Mouse (Mus musculus) limb, embryonic 11.5 days (tissue): ENCODE data around the gene Ugt1a2. TPM values are rescaled to one million over a fixed set of nuclear protein-coding genes. Genes with fewer than 3 reads are reported as not detected.

Experiments
- ATAC-seq: fragments of 200-750 bp; cut with Nextera tagmentation; 2 replicates; pipeline ENCODE4 v1.8.0; 2017; ENCODE audit warnings: low read depth; ENCODE audit not compliant: insufficient number of reproducible peaks, low FRiP score, low TSS enrichment
- DNase-seq: peaks from one replicate; pipeline ENCODE4 v3.0.0-alpha.2; 2015; ENCODE audit warnings: low spot score
- H3K27ac ChIP-seq: fragments of 300-500 bp; sonication (generic); replicated peaks from 2 replicates; pipeline ENCODE4 v1.5.1; 2014; ENCODE audit warnings: low read depth, mild to moderate bottlenecking, low read length
- H3K27me3 ChIP-seq: fragments of 300-500 bp; sonication (generic); 2 replicates; pipeline ENCODE4 v1.6.1; 2014; ENCODE audit warnings: mild to moderate bottlenecking, low read length, mixed read lengths; ENCODE audit not compliant: control insufficient read depth, insufficient read depth
- H3K36me3 ChIP-seq: fragments of 300-500 bp; sonication (generic); 2 replicates; pipeline ENCODE4 v1.6.1; 2014; ENCODE audit warnings: mild to moderate bottlenecking, low read length, moderate library complexity, mixed read lengths; ENCODE audit not compliant: control insufficient read depth, insufficient read depth
- H3K4me1 ChIP-seq: fragments of 300-500 bp; sonication (generic); 2 replicates; pipeline ENCODE4 v1.6.1; 2014; ENCODE audit warnings: low read length, mixed read lengths; ENCODE audit not compliant: control insufficient read depth, insufficient read depth
- H3K4me2 ChIP-seq: fragments of 300-500 bp; sonication (generic); 2 replicates; pipeline ENCODE4 v1.6.1; 2014; ENCODE audit warnings: low read depth, mild to moderate bottlenecking, moderate library complexity; ENCODE audit not compliant: severe bottlenecking
- H3K4me3 ChIP-seq: fragments of 300-500 bp; sonication (generic); 2 replicates; pipeline ENCODE4 v1.5.1; 2014; ENCODE audit warnings: low read depth, low read length
- H3K9ac ChIP-seq: fragments of 300-500 bp; sonication (generic); 2 replicates; pipeline ENCODE4 v1.6.1; 2014; ENCODE audit warnings: mild to moderate bottlenecking, low read length
- H3K9me3 ChIP-seq: fragments of 300-500 bp; sonication (generic); 2 replicates; pipeline ENCODE4 v1.6.1; 2016; ENCODE audit warnings: low read length; ENCODE audit not compliant: control insufficient read depth
- WGBS: fragments of 180-500 bp; shearing (Covaris S2); extraction: QIAGEN DNeasy Blood & Tissue Kit; methylation state at CpG from one replicate; pipeline ENCODE4 v1.1.7; 2014; 5-methylcytosine and 5-hydroxymethylcytosine counted together
- polyA plus RNA-seq: library from polyadenylated mRNA; unstranded; fragments of >200 nt; fragmentation: Nextera tagmentation; extraction: Ambion mirVana; gene quantifications from 2 replicates; pipeline ENCODE4 v1.2.1, GENCODE M21; 2014

Ugt1a2 gene
- polyA plus RNA-seq, 1 experiment from 2014 or later, result not detected

- Histone ChIP-seq H3K9me3 (peaks cover 59% of the 10 kb centered on the region), H3K4me3 (no peak overlapping the region), H3K4me1 (no peaks in the 10 kb centered on the region), H3K9ac (no peak overlapping the region), H3K4me2 (no peak overlapping the region), H3K27me3 (no peaks in the 10 kb centered on the region), H3K27ac (no peak overlapping the region), H3K36me3 (no peaks in the 10 kb centered on the region)
- DNase-seq, result peak; percentile 30
- 72% methylated on average over 10 of the region's 10 CpGs for WGBS
- no peak for ATAC-seq
Measured at GRCm38 (mm10) chr1:88215466-88216380, 15.3 kb downstream of the Ugt1a2 start.

- H3K4me2 ChIP-seq, result no peak overlapping the region
- WGBS, result 56% methylated on average over 2 of the region's 2 CpGs
- ATAC-seq, result no peak
- peaks cover 56% of the 10 kb centered on the region for H3K9me3 ChIP-seq
- no peaks in the 10 kb centered on the region for H3K27me3 ChIP-seq
- no peak overlapping the region for H3K4me3 ChIP-seq
- H3K9ac ChIP-seq, result no peak overlapping the region
- no peaks in the 10 kb centered on the region for H3K36me3 ChIP-seq
- H3K4me1 ChIP-seq, result no peaks in the 10 kb centered on the region
- no peak overlapping the region for H3K27ac ChIP-seq
- peak; percentile 22 for DNase-seq
Measured at GRCm38 (mm10) chr1:88216551-88216950, 16.1 kb downstream of the Ugt1a2 start.

- no peaks in the 10 kb centered on the region for H3K36me3 ChIP-seq
- H3K9me3 ChIP-seq, result peaks cover 51% of the 10 kb centered on the region
- no peak overlapping the region for H3K4me3 ChIP-seq
- no peak overlapping the region for H3K4me2 ChIP-seq
- no peak overlapping the region for H3K9ac ChIP-seq
- H3K4me1 ChIP-seq, result no peaks in the 10 kb centered on the region
- DNase-seq (peak; percentile 40), ATAC-seq (no peak)
- H3K27me3 ChIP-seq, result no peaks in the 10 kb centered on the region
- H3K27ac ChIP-seq, result no peak overlapping the region
- 68% methylated on average over 2 of the region's 2 CpGs for WGBS
Measured at GRCm38 (mm10) chr1:88217144-88217543, 16.7 kb downstream of the Ugt1a2 start.

- DNase-seq (peak; percentile 25), ATAC-seq (no peak)
- Histone ChIP-seq H3K9me3 (peaks cover 48% of the 10 kb centered on the region), H3K27ac (no peak overlapping the region), H3K27me3 (no peaks in the 10 kb centered on the region), H3K4me1 (no peaks in the 10 kb centered on the region), H3K9ac (no peak overlapping the region), H3K4me3 (no peak overlapping the region), H3K36me3 (no peaks in the 10 kb centered on the region), H3K4me2 (no peak overlapping the region)
- 40% methylated on average over 3 of the region's 3 CpGs for WGBS
Measured at GRCm38 (mm10) chr1:88217576-88217975, 17.2 kb downstream of the Ugt1a2 start.

GRCm38 (mm10) chr1:88218051-88218450 lies 17.6 kb downstream of the Ugt1a2 start:
- H3K27me3 ChIP-seq, result no peaks in the 10 kb centered on the region
- H3K4me1 ChIP-seq, result no peaks in the 10 kb centered on the region
- 76% methylated on average over 9 of the region's 9 CpGs for WGBS
- H3K9ac ChIP-seq, result no peak overlapping the region
- no peak overlapping the region for H3K27ac ChIP-seq
- no peaks in the 10 kb centered on the region for H3K36me3 ChIP-seq
- DNase-seq (peak; percentile 40), ATAC-seq (no peak)
- H3K4me2 ChIP-seq, result no peak overlapping the region
- no peak overlapping the region for H3K4me3 ChIP-seq
- peaks cover 43% of the 10 kb centered on the region for H3K9me3 ChIP-seq

GRCm38 (mm10) chr1:88218591-88218990 lies 18.2 kb downstream of the Ugt1a2 start:
- no peak overlapping the region for H3K4me2 ChIP-seq
- H3K4me1 ChIP-seq, result no peaks in the 10 kb centered on the region
- peak; percentile 32 for DNase-seq
- no peak overlapping the region for H3K4me3 ChIP-seq
- no peaks in the 10 kb centered on the region for H3K27me3 ChIP-seq
- no peak overlapping the region for H3K27ac ChIP-seq
- no peak overlapping the region for H3K9ac ChIP-seq
- no peaks in the 10 kb centered on the region for H3K36me3 ChIP-seq
- WGBS, result 51% methylated on average over 4 of the region's 4 CpGs
- ATAC-seq, result no peak
- peaks cover 38% of the 10 kb centered on the region for H3K9me3 ChIP-seq

GRCm38 (mm10) chr1:88219054-88219453 lies 18.7 kb downstream of the Ugt1a2 start:
- Histone ChIP-seq H3K27ac (no peak overlapping the region), H3K4me2 (no peak overlapping the region), H3K4me3 (no peak overlapping the region), H3K9ac (no peak overlapping the region), H3K36me3 (no peaks in the 10 kb centered on the region), H3K9me3 (peaks cover 33% of the 10 kb centered on the region), H3K4me1 (no peaks in the 10 kb centered on the region), H3K27me3 (no peaks in the 10 kb centered on the region)
- ATAC-seq (no peak), DNase-seq (peak; percentile 27)
- 17% methylated on average over 1 of the region's 1 CpGs for WGBS

GRCm38 (mm10) chr1:88220336-88220735 lies 19.9 kb downstream of the Ugt1a2 start:
- Histone ChIP-seq H3K27ac (no peak overlapping the region), H3K36me3 (no peaks in the 10 kb centered on the region), H3K27me3 (no peaks in the 10 kb centered on the region), H3K9ac (no peak overlapping the region), H3K4me1 (no peaks in the 10 kb centered on the region), H3K4me3 (no peak overlapping the region), H3K4me2 (no peak overlapping the region), H3K9me3 (peaks cover 24% of the 10 kb centered on the region)
- ATAC-seq (no peak), DNase-seq (peak; percentile 33)
